In genomic region chr3:79083881-79084280, GRCm38 (mm10) we compare ENCODE assay signal across 28 mouse cellular contexts.
"Had no signal": no experiment of that assay in that cellular context is flagged by ENCODE, and none has a peak within 500 bp of the region (broad histone marks: within the 10 kb centered on the region; RNA-seq: fewer than 3 reads in every experiment).

No protein-coding gene starts in this region.

- H3K27me3 ChIP-seq: embryonic facial prominence, embryonic 12.5 days; embryonic facial prominence, embryonic 13.5 days; embryonic facial prominence, embryonic 15.5 days; forebrain, embryonic 12.5 days; forebrain, embryonic 13.5 days; forebrain, embryonic 15.5 days had no signal

- DNase-seq: cerebellum, adult 18-20 months; cerebellum, adult 2 months; cerebellum, adult 8-10 months; cerebellum, adult 9-10 months; cerebellum, adult 9-11 months; cerebellum, postnatal 10 days; cerebellum, postnatal 14 days; cerebellum, postnatal 25 days; cerebellum, postnatal 36 days; embryo, embryonic 11 days; forebrain, postnatal 0 days; gastrocnemius, adult 2 months; gastrocnemius, postnatal 10 days; gastrocnemius, postnatal 14 days; gastrocnemius, postnatal 25 days; gastrocnemius, postnatal 36 days; heart, adult 18-20 months had no signal

- H3K4me3 ChIP-seq: embryonic facial prominence, embryonic 10.5 days; embryonic facial prominence, embryonic 12.5 days; embryonic facial prominence, embryonic 13.5 days; embryonic facial prominence, embryonic 15.5 days; erythroblast, embryonic 14.5 days; forebrain, embryonic 10.5 days; forebrain, embryonic 12.5 days; forebrain, embryonic 13.5 days; forebrain, embryonic 15.5 days; gastrocnemius, adult 2 months had no signal

- H3K9me3 ChIP-seq: embryonic facial prominence, embryonic 10.5 days; embryonic facial prominence, embryonic 12.5 days; embryonic facial prominence, embryonic 13.5 days; embryonic facial prominence, embryonic 15.5 days; forebrain, embryonic 10.5 days; forebrain, embryonic 12.5 days; forebrain, embryonic 13.5 days; forebrain, embryonic 15.5 days had no signal

- H3K9ac ChIP-seq: embryonic facial prominence, embryonic 12.5 days; embryonic facial prominence, embryonic 13.5 days; embryonic facial prominence, embryonic 15.5 days; forebrain, embryonic 12.5 days; forebrain, embryonic 13.5 days; forebrain, embryonic 15.5 days; forebrain, postnatal 0 days had no signal

- H3K4me1 ChIP-seq: embryonic facial prominence, embryonic 10.5 days; embryonic facial prominence, embryonic 12.5 days; embryonic facial prominence, embryonic 13.5 days; embryonic facial prominence, embryonic 15.5 days; forebrain, embryonic 10.5 days; forebrain, embryonic 12.5 days; forebrain, embryonic 13.5 days; forebrain, embryonic 15.5 days had no signal

- H3K4me2 ChIP-seq: embryonic facial prominence, embryonic 12.5 days; embryonic facial prominence, embryonic 13.5 days; embryonic facial prominence, embryonic 15.5 days; forebrain, embryonic 12.5 days; forebrain, embryonic 13.5 days; forebrain, embryonic 15.5 days had no signal

- ATAC-seq: forebrain, embryonic 13.5 days; forebrain, embryonic 14.5 days; forebrain, embryonic 15.5 days; forebrain, embryonic 16.5 days; forebrain, postnatal 0 days had no signal

- H3K27ac ChIP-seq: embryonic facial prominence, embryonic 10.5 days; embryonic facial prominence, embryonic 12.5 days; embryonic facial prominence, embryonic 13.5 days; embryonic facial prominence, embryonic 15.5 days; forebrain, embryonic 10.5 days; forebrain, embryonic 12.5 days; forebrain, embryonic 13.5 days; forebrain, embryonic 15.5 days; gastrocnemius, adult 2 months had no signal
